Mouse (Mus musculus) myocyte (in vitro differentiated cells): ENCODE measurements around the gene Krt222. TPM values are rescaled to one million over a fixed set of nuclear protein-coding genes. Genes with fewer than 3 reads are reported as not detected.

ENCODE experiments used
- H3K27me3 ChIP-seq: one replicate; pipeline ENCODE4 v1.6.1; 2011; ENCODE audit not compliant: control insufficient read depth, insufficient read depth, insufficient read length
- H3K36me3 ChIP-seq: one replicate; pipeline ENCODE4 v1.6.1; 2011; ENCODE audit not compliant: control insufficient read depth, insufficient read depth
- H3K4me2 ChIP-seq: one replicate; pipeline ENCODE4 v1.6.1; 2011; ENCODE audit warnings: low read depth, control low read depth
- H3K4me3 ChIP-seq: one replicate; pipeline ENCODE4 v1.5.1; 2011; ENCODE audit warnings: mild to moderate bottlenecking, control low read depth, moderate library complexity
- H3K79me2 ChIP-seq: one replicate; pipeline ENCODE4 v1.6.1; 2011; ENCODE audit not compliant: control insufficient read depth, insufficient read depth
- H3ac ChIP-seq: one replicate; pipeline ENCODE4 v1.6.1; 2011; ENCODE audit not compliant: control insufficient read depth, insufficient read length
- CEBPB ChIP-seq: IDR thresholded peaks from 2 replicates; pipeline ENCODE4 v1.6.1; 2011; ENCODE audit warnings: mild to moderate bottlenecking, moderate library complexity; ENCODE audit not compliant: poor library complexity, insufficient read depth, severe bottlenecking
- E2F4 ChIP-seq: IDR thresholded peaks from one replicate; pipeline ENCODE4 v1.6.1; 2011; ENCODE audit warnings: mild to moderate bottlenecking, control low read depth, moderate library complexity; ENCODE audit not compliant: insufficient read depth
- MAX ChIP-seq: IDR thresholded peaks from one replicate; pipeline ENCODE4 v1.6.1; 2011; ENCODE audit warnings: low read depth, mild to moderate bottlenecking, control low read depth
- MYOD1 ChIP-seq, 3 experiments: IDR thresholded peaks; one replicate each; pipeline ENCODE4 v1.6.1; 2011; ENCODE audit warnings: control low read depth in 2 of 3, low read depth in 2 of 3, mild to moderate bottlenecking in 2 of 3, moderate library complexity in 1 of 3; ENCODE audit not compliant: insufficient read length in 2 of 3, control insufficient read depth in 1 of 3
- MYOG ChIP-seq, 3 experiments: IDR thresholded peaks; one replicate each; pipeline ENCODE4 v1.6.1; 2011; ENCODE audit warnings: control low read depth in 2 of 3, low read depth in 2 of 3, mild to moderate bottlenecking in 2 of 3; ENCODE audit not compliant: insufficient read length in 2 of 3, control insufficient read depth in 1 of 3, insufficient read depth in 1 of 3
- POLR2A ChIP-seq: IDR thresholded peaks from one replicate; pipeline ENCODE4 v1.6.1; 2011; ENCODE audit warnings: low read depth, mild to moderate bottlenecking, control low read depth, moderate library complexity; ENCODE audit not compliant: insufficient read length
- POLR2AphosphoS2 ChIP-seq: IDR thresholded peaks from one replicate; pipeline ENCODE4 v1.6.1; 2011; ENCODE audit warnings: low read depth, control low read depth; ENCODE audit not compliant: insufficient read length
- REST ChIP-seq: IDR thresholded peaks from one replicate; pipeline ENCODE4 v1.6.1; 2011; ENCODE audit warnings: mild to moderate bottlenecking, control low read depth, moderate library complexity; ENCODE audit not compliant: insufficient read depth, insufficient read length
- SRF ChIP-seq: IDR thresholded peaks from one replicate; pipeline ENCODE4 v1.6.1; 2011; ENCODE audit warnings: low read depth; ENCODE audit not compliant: control insufficient read depth, insufficient read length
- TCF12 ChIP-seq: IDR thresholded peaks from one replicate; pipeline ENCODE4 v1.6.1; 2011; ENCODE audit warnings: mild to moderate bottlenecking, control low read depth; ENCODE audit not compliant: poor library complexity, insufficient read depth, severe bottlenecking
- TCF3 ChIP-seq: IDR thresholded peaks from one replicate; pipeline ENCODE4 v1.6.1; 2011; ENCODE audit warnings: low read depth, control low read depth; ENCODE audit not compliant: insufficient read length
- USF1 ChIP-seq: IDR thresholded peaks from one replicate; pipeline ENCODE4 v1.6.1; 2011; ENCODE audit warnings: low read depth, mild to moderate bottlenecking, control low read depth, moderate library complexity
- polyA plus RNA-seq: library from polyadenylated mRNA; unstranded; fragments of >200 nt; fragmentation: generic; extraction: Trizol; gene quantifications from one replicate; pipeline ENCODE4 v1.2.1, GENCODE M21; 2012; ENCODE audit warnings: missing spikeins

The Krt222 gene
- polyA plus RNA-seq, 1 experiment = 0.06 TPM

DNA sequence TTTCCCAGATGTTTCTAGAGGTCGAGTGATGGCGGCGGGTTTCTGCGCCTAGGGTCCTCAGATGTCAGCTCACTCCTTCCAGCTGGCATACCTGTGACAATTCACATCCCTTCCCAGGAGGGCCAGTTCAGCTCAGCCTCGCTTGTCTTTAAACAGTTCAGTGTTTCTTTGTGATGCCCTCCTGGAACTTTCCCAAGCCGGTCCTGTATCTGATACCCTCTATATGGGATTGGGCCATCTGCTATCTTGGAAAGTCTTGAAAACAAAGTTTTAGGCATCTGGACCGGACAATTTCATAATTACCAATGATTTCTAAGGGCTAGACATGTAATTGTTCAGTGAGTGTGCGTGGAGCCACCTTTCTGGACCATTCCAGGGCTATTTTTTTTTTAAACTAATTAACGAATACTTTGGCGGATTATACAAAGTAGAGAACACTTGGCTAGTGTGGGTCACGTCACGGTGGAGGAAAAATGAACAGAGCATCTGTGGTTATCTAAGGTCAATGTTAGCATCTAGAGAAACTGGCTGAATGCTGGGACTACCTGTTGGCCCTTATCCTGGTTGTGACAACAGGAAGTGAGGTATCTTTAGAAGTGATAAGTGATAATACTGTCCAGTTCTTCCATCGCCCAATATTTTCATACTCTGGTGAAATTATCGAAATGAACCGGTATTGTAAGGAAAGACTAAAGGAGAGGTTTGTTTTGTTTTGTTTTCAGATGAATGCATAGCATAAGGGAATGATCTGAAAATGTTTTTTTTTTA lies 12.7 kb downstream of the Krt222 start:
- Histone ChIP-seq H3K36me3 (peaks cover 11% of the 10 kb centered on the region), H3ac (peak overlapping the region; percentile 40), H3K4me3 (peak overlapping the region; percentile 84), H3K27me3 (no peaks in the 10 kb centered on the region), H3K79me2 (peaks cover 38% of the 10 kb centered on the region), H3K4me2 (peak overlapping the region; percentile 89)
- TF ChIP-seq SRF = no peak
- no peak for TF ChIP-seq CEBPB
- no peak for TF ChIP-seq REST
- TF ChIP-seq MYOG (IDR thresholded peaks at IDR 0.05; ENCODE audit: control insufficient read depth in 1 of 3, insufficient read depth in 1 of 3, insufficient read length in 2 of 3, low read depth in 2 of 3) = no peak
- TF ChIP-seq POLR2AphosphoS2 = no peak
- TF ChIP-seq E2F4 = no peak
- TF ChIP-seq MAX = no peak
- TF ChIP-seq USF1 = no peak
- no peak for TF ChIP-seq MYOD1 (IDR thresholded peaks at IDR 0.05; ENCODE audit: control insufficient read depth in 1 of 3, insufficient read length in 2 of 3, low read depth in 2 of 3)
- TF ChIP-seq TCF3 = no peak
- no peak for TF ChIP-seq TCF12
- no peak for TF ChIP-seq POLR2A

DNA sequence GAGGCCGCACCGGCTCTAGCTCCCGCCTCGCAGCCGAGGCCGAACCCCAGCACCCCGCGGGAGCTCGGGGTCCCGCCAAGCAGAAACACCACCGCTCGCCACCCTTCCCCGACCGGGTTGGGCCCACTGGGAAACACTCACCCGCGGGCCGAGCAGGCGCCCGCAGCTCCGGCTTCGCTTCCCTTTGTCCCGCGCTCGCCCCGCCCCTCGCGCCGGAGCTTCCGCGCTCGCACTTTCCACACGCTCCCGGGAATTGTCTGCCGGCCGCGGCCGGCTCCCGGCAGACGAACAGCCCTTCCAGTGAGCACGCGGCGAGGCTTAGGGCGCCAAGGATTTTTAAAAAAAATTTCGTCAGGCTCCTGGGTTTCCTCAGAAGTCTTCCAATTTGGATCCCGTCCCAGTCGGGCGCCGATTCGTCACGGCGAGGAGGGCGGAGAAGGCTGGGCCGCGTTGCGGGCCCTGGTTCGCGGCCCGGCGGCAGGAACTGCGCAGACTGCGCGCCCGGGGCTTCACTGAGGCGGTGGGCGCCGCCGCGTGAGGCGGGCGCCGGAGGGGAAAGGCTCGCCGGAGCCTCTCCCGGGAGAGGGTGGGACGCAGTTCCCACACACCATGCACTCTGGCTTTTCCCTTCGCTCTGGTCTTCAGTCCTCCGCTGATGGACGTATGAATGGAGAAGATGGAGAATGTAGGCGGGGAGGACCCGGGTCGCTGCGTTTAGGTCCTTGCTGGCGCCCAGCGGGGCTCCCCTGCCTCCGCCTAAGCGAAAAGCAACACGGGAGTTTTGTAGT lies 13.4 kb downstream of the Krt222 start, which contains the start of gene Smarce1:
Smarce1 (minus strand) TSS at position 757 of the 788 bp plus-strand sequence.
- Histone ChIP-seq H3K79me2 (peaks cover 45% of the 10 kb centered on the region), H3K4me2 (peak within 1 kb of the TSS; percentile 89), H3K4me3 (peak within 1 kb of the TSS; percentile 84), H3ac (peak within 1 kb of the TSS; percentile 40), H3K36me3 (peaks cover 17% of the 10 kb centered on the region), H3K27me3 (no peaks in the 10 kb centered on the region)
- TF ChIP-seq POLR2AphosphoS2 = peak; percentile 51
- no peak for TF ChIP-seq MYOD1 (IDR thresholded peaks at IDR 0.05; ENCODE audit: control insufficient read depth in 1 of 3, insufficient read length in 2 of 3, low read depth in 2 of 3)
- peak; percentile 59 for TF ChIP-seq POLR2A
- TF ChIP-seq MYOG (IDR thresholded peaks at IDR 0.05; ENCODE audit: control insufficient read depth in 1 of 3, insufficient read depth in 1 of 3, insufficient read length in 2 of 3, low read depth in 2 of 3) = peak in 1 of 3 experiments; percentile 3
- TF ChIP-seq SRF = no peak

DNA sequence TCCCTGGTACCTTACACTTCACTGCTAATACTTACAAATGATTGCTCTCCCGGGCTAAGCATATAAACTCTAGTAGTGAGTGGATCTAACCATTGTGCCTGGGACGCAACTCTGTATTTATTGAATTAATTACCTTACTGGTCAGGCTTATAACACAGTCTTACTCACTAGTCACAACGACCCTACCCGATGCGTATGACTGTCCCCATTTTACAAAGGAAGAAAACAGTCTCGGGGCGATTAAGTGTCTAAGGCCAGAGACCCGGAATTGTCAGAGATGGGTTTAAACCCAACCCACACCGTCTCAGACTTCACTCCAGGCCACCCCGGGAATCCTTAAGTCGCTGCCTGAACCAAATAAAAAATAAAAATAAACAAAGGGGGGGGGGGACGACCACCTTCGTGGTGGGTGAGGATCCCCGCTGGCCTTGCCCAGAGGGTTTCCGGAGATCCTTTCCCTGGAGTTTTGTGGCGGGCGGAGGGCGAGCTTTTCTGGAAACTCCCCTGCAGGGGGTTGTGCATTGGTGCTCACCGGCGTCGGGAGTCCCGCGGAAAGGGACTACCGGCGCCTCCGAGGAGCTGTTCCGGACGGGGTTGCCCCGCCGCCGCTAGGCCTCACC lies 14.1 kb downstream of the Krt222 start:
- peak overlapping the region; percentile 84 for H3K4me3 ChIP-seq
- TF ChIP-seq E2F4 (no peak), TCF12 (no peak), USF1 (no peak), CEBPB (no peak), POLR2AphosphoS2 (no peak), MYOD1 (IDR thresholded peaks at IDR 0.05; ENCODE audit: control insufficient read depth in 1 of 3, insufficient read length in 2 of 3, low read depth in 2 of 3) (no peak), TCF3 (no peak), REST (no peak), MYOG (IDR thresholded peaks at IDR 0.05; ENCODE audit: control insufficient read depth in 1 of 3, insufficient read depth in 1 of 3, insufficient read length in 2 of 3, low read depth in 2 of 3) (no peak), MAX (no peak)
- peaks cover 51% of the 10 kb centered on the region for H3K79me2 ChIP-seq
- no peaks in the 10 kb centered on the region for H3K27me3 ChIP-seq
- H3ac ChIP-seq = peak overlapping the region; percentile 40
- peak overlapping the region; percentile 92 for H3K4me2 ChIP-seq
- peaks cover 24% of the 10 kb centered on the region for H3K36me3 ChIP-seq

DNA sequence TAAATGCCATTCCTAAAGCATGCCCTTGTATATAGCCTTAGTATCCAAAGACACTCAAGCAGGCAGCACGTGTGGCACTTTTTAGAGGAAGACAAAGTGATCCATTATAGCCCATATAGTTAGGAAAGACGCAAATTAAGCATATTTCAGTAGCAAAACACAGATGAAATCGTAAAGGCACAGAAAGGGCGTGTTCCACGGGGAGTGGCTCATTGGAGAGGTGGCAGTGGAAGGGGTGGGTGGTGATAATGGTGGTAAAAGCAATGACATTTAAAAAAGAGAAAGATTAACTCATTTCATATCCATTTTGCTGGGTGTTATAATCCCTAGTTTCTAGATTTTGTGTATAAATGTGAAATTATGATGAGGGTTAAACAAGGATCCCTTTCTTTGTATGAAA lies 17.6 kb downstream of the Krt222 start:
- H3K36me3 ChIP-seq = peaks cover 50% of the 10 kb centered on the region
- TF ChIP-seq USF1 = no peak
- TF ChIP-seq SRF = no peak
- no peak for TF ChIP-seq CEBPB
- no peak for TF ChIP-seq E2F4
- TF ChIP-seq REST = no peak
- TF ChIP-seq MAX = no peak
- TF ChIP-seq TCF3 = no peak
- no peak for TF ChIP-seq POLR2AphosphoS2
- TF ChIP-seq POLR2A = no peak
- TF ChIP-seq MYOG (IDR thresholded peaks at IDR 0.05; ENCODE audit: control insufficient read depth in 1 of 3, insufficient read depth in 1 of 3, insufficient read length in 2 of 3, low read depth in 2 of 3) = no peak
- TF ChIP-seq MYOD1 (IDR thresholded peaks at IDR 0.05; ENCODE audit: control insufficient read depth in 1 of 3, insufficient read length in 2 of 3, low read depth in 2 of 3) = no peak
- TF ChIP-seq TCF12 = no peak
- H3K79me2 ChIP-seq = peaks cover 75% of the 10 kb centered on the region
- no peak overlapping the region for H3K4me3 ChIP-seq
- H3ac ChIP-seq = no peak overlapping the region
- H3K4me2 ChIP-seq = no peak overlapping the region
- no peaks in the 10 kb centered on the region for H3K27me3 ChIP-seq
